Mouse (Mus musculus) T-helper 1 cell (primary cell): Measurements from ENCODE around the gene Slc22a12.

Experiments
- in situ Hi-C: fragments of 300-600 bp; cut with MboI, MseI; formaldehyde crosslinking; loops from one replicate; pipeline ENCODE4 v1.15.1; 2025; ENCODE audit warnings: high pct_unique_total_duplicates

Slc22a12 gene

DNA sequence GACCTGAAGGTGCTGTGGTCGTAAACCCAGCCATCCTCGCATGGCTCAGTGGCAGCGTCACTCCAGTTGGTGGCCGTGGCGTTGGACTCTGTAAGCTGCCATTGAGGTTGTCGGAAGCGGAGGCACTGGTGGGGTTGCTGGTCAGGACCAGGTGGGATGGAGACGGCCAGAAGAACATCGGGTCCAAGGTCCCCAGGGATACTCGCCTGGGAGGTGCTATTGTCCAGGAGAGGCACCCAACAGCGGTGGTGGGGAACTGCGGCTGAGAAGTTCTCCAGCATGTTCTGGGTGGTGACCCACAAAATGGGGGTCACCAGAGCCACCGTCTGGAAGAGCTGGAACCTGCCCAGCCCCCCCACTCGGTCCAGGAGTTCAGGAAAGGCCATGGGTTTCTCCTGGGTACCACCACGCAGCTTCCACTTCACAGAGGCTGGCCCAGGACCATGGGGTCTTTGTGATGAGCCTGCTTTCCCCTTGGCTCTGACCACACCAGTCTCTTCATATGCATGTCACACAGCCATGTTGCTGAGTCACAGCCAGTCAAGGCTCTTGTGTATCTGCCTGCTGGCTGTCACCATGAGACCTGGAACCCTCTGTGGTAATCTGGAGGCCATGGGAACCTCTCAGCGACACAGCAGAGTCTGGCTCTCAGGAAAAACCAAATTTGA, at the start of gene Slc22a12:
TSS of gene Slc22a12 (minus strand) at position 666 of the 668 bp plus-strand sequence.
- in situ Hi-C loops: no loop called here

DNA sequence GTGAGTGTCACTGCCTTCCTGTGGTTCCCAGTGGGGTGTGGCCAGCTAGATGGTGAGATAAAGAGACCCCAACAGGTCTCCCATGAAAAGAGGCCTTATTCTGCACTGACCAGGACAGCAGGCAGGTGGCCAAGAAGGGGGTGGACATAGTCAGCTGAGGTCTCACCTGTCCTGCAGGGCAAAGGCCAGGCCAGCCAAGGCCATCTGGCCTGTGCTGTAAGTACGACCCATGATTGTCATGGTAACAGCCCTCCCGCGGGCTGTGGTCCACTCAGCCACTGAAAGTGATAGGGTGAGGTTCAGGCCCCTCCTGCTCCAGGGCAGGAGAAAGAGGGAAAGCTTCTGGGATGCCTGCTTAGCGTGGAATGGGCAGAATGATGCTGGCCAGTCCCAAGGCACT, 29.2 kb upstream of the Slc22a12 start:
- in situ Hi-C loops: no loop called here

DNA sequence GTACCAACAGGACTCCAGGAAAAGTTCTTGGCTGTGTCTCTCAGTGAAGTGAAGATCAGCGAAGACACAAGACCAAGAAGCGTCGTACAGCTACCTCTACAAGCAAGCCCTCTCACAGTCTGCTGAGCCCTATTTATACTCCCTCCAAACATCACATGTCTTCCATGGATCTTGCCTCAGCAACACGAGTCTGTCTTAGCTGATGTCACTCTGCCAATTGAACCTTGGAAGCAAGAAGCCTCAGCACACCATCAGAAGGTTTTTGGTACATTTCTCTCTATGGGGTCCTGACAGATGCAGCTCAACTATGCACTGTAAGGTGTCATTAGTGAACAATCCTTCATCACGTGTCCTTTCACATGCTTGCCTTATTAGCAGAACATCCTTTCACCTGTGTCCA, 28.6 kb upstream of the Slc22a12 start:
- in situ Hi-C loops: no loop called here

DNA sequence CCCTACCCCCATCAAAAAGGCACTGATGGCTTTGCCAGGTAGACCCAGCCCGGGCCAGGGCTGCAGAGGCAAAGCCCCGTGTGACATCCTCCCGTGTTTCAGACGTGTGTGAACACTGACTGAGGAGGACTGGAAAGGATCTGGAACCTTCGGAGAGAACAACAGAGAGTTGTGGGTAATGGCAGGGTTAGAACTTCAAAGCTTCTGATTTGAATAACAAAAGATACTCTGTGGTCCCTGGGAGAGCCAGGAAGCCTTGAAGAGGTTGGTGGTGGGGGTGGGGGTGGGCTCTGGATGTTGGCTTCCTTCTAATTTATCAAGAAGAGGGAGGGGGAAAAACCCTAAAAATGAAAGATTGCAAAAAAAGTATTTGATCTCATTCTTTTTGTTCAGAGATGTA, 26.7 kb upstream of the Slc22a12 start:
- in situ Hi-C loops: no loop called here

DNA sequence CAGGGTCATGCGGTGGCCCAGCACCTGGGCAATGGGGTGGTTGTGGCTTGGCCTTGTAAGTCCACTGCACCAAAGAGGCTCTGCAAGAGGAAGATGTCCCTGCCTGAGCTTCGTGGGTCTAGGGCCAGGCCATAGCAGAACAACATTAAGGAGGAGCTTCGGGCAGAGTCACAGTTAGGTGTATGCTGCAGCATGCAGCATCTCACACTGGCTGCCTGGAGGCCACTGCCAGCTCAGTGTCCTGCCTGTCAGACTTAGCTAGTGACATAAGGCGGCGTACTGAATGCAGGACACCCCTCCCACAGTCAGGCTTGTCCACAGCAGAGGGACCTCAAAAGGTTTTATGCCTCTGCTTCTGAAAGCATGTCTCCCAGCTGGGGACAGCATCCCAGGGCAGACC, 26.2 kb upstream of the Slc22a12 start:
- in situ Hi-C loops: no loop called here

DNA sequence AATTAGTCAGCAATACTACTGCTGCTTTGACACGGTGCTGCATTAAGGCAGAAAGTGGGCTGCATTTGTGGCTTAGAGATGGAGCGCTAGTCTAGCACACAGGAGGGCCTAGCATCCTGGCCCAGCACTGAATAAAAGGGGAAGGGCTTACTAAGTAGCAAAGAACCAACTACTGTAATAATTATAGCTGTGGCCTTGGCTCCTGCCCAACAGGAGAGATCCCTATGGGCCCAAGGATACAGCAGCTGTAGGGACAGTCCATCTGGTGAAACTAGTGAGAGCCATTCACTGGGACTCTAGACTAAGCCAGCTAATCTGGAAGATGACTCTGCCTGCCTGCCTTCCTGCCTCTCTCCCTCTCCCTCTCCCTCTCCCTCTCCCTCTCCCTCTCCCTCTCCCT, 23.6 kb upstream of the Slc22a12 start:
- in situ Hi-C loops: no loop called here

DNA sequence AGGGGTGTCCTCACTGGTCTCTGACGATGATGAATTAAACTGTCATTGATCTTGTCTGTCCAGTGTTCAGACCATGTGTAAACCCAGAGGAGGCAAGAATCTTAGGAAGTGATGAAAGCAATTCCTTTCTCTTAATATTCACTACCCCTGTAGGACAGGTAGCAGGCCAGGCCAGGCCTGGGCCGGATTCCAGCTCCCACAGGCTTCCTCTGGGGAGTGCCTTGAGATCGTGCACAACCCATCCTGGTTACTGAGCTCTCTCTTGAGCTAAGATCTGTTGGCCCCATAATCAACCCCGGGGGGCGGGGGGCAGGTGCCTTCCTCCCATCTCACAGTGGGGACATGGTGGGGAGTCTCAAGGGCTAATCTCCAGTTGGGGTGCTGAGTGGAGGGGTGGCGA, 22.3 kb upstream of the Slc22a12 start:
- in situ Hi-C loops: no loop called here

DNA sequence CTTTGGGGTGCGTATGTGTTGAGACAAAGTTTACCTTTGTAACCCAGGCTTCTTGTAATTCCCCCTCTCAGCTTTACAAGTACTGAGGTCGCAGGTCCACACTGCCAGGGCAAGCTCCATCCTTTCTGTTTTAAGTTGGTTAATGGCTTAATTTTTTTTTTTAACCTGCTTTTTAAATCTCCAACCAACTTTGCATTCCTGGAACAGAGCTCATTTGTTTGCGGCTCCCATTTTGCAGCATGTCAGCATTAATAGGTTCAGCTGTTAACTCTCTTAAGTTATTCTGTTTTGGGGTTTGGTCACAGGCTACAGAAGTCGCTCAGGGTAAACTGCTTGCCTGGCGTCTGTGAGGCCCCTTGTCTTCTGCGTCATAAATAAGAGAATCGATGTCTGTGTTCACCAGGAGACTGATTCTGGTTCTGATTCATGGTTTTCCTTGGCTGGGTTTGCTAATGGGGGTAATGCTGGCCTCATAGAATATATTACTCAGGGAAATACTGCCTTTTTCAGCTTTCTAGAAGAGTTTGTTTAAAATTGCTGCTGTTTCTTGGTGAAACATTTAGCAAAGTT, 17.5 kb upstream of the Slc22a12 start:
- in situ Hi-C loops: no loop called here

DNA sequence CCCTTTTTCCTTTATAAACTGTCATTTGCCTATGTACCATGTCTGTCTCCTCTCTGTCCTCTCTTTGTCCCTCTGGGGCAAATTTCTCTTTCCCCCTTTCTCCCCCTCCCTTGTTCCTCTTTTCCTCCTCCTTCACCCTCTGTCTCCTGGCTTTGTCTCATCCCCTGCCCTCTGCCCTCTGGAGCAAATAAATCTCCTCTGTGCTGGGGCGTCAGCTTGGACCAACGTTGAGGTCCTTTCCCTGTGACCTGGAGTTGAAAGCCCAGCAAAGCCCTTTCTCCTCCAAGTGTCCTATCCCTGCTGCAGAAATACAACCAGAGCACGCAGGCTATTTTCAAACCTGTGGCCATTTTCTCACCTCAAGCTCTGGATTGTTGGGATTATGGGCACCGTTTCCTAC, 16.7 kb upstream of the Slc22a12 start:
- in situ Hi-C loops: no loop called here

DNA sequence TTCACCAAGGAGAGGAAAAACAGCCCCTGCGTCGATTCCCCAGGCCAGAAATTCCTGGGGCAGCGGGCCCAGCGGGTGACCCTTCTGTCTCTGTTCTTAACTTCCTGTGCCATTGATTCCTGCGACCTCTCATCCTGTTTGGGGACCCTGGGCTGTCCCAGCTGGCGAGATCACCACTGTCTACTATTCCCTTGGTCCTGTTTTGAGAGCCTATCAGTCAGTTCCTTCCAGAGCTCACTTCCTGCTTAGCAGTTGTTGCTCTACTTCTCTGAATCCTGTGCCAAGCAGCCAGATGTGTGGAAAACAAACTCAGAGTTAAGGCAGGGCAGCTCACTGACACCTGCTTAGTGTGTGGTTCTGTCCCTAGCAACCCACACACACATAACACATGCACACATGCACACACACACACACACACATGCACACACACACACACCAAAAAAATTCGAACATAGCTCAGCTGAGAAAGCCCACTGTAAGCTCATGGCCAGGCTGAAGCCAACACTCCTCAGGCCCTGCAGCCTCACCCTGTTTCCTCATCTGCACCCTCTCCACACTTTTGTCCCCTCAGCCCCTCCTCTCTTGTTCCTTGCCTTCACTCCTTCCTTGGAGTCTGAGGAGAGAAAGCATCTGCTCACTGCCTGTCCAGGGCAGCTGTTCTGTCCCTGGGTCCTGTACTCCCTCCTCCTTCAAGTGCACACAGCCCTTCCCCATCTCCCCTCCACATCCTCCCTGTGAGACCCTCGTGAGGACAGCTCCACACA, 11.2 kb upstream of the Slc22a12 start:
- in situ Hi-C loops: no loop called here

DNA sequence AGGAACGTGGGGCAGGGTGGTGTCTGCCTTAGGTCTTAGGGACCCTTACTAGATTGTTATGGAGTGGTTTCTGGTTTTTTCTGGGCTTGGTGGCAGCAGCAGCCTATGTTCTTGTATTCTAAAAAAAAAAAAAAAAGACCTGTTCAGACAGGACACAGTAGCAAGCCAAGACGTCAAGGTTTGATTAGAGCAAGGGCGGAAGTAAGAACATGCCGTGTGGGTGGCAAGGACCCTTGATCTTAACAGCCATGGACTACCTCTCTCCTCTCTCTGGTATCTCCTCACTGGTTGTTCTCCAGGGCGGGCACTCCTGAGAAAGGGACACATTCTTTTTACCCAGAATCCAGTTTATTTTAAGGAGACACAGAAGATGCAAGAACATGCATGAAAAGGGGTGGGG, 10.3 kb upstream of the Slc22a12 start:
- in situ Hi-C loops: no loop called here

DNA sequence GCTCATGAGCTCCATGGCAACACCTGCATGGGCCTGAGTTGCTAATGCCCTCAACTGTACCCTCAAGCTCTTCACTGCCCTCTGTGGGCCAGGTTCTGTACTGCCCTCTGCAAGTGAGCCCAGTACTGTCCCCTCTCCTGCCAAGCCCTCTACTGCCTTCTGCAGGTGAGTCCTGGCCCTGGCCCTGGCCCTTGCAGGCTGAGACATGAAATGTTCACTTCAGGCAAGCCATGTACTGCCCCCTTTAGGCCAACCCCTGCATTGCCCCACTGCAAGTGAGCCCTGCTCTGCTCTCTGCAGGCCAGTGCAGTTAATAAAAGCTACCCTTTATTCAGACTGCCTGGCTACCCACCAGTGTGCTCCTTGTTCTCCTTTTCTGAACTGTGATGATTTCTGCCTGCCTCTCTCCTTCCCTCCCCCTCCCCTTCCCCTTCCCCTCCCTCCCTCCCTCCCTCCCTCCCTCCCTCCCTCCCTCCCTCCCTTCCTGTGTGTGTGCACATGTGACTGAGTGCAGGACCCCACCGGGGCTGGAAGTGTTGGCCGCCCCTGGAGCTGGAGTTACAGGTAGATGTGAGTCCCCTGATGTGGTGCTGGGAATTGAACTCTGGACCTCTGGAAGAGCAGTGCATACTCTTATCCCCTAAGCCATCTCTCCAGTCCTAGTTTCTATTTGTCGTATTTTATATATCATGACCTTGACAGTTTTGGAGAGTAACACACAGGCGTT, 9.6 kb upstream of the Slc22a12 start:
- in situ Hi-C loops: no loop called here

DNA sequence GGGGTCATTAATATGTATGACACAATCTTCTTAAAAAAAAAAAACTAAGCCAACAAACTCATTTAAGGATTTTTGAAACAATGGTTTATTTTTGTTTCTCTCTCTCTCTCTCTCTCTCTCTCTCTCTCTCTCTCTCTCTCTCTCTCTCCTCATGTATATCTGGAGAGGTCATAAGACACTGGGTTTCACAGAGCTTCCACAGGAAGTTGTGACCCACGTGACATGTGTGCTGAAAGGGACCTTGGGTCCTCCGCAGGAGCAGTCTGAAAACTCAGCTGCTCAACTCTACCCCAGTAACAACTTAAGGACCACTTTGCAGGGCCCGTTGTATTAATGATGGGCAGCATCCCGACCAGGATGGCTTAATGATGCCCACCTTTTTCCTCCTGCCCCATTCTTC, 8.4 kb upstream of the Slc22a12 start:
- in situ Hi-C loops: no loop called here

DNA sequence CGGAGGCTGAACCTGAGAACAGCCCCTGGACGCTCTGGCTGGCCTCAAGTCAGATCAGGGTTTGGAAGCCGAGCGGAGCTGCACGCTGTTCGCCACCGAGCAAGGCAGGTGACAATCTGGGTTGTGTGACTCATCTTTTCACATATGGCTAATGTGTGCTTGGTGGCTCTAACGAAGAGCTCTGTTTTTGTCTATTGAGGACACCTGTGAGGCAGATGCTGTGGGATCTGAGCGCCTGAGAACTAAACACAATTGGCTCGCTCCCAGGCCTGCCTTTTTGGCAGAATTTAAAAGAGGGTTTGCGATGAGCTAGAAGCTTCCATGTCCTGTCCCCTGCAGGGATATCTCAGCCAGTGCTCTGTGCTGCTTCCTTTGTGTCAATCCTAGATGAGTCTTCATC, 6.7 kb upstream of the Slc22a12 start:
- in situ Hi-C loops: no loop called here

DNA sequence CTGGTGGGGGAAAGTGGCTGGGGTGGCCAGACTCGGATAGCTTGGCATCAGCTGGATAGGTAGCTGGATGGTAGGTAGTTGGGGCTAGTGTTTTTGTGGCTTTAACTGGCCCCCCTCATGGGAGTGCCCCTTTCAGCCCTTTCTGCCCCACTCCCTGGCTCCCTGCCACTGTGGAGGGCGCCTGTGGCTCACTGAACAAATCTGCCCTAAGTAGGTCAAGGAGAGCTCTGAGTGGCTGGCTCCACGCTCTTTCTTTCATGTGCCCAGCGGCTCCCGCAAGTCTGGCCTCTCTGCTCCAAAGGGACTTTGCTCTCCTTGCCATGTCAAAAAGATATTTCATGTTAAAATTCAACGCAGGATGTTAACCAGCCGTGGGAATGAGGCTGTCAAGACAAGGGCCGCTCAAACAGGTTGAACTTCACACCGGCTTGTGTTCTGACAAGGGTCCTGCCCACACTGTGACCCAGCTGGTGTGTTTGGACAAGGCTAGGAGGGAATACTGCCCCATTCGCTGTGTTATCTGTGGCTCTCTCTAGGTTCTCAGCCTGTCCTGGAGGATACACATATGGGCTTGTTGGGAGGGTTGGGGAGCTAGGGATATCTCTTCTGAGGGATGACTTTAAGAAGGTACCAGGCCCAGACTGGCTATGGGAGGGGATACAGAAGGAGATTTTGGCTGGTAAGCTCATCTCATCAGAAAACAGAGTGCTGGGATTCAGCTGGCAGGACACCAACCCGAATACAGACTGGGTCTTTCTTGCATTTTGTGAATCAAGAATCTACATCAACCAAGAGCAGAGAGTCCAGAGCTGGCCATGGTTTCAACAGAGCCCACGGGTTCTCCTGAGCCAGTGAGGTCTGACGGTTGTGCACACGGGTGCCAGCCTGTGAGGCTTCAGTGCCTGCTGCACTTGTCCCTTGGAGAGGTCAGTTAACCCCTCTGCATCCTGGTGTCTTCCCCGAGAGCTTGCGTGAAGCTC, 5.9 kb upstream of the Slc22a12 start:
- in situ Hi-C loops: no loop called here

DNA sequence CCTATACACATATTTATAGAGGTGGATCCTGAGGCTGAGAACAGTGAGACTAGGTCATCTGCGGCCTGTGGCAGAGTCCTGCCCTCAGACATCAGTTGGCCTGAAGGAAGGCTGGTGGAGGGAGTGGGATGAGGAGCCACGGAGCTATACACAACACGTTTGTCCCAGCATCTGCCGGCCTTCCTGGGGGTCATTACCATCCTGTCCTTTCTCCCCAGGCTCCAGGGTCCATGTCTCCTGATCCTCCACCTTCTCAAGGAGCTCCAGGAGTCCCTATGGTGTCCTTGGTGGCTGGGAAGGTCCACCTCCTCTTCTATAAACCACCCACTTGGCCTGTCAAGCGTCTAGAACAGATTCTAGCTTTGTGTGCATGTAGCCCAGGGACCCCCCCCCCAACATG, 5.0 kb upstream of the Slc22a12 start:
- in situ Hi-C loops: no loop called here

DNA sequence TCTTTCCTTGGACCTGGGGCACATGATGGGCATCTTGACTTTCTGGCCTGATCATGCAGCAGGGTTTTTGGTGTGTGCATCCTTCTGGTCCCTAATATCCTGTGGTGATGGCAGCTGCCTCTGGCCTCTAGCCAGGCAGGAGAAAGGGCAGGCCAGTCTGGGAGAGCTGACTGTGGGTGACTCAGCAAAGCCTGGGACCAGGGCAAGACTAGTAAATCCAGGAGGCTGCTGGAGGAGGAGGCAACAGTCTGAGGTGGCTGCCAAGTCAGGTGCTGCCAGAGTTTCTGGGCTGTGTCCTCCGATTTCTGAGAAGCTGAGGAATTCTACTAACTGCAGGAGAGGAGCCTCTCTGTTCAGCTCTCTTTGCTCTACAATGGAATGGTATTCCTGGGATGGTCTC, 3.3 kb upstream of the Slc22a12 start:
- in situ Hi-C loops: no loop called here

DNA sequence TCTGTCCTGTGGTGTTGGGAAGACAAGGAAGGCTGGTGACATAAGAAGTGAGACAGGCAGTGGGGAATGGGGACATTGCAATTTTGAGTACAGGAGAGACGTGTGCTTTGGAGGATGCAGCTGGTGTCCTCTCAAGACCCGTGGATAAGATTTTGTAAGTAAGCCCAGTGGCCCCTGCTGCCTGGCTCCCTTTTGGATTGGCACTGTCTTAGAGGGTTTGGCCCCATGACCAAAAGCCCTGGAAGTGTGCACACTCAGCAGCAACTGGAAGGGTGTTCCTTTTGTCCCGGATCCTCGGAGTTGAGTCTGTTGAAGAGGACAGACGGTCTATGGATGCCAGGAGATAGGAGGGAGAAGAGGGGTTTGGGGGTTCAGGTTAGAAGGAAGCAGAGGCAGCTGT, 2.6 kb upstream of the Slc22a12 start:
- in situ Hi-C loops: no loop called here

DNA sequence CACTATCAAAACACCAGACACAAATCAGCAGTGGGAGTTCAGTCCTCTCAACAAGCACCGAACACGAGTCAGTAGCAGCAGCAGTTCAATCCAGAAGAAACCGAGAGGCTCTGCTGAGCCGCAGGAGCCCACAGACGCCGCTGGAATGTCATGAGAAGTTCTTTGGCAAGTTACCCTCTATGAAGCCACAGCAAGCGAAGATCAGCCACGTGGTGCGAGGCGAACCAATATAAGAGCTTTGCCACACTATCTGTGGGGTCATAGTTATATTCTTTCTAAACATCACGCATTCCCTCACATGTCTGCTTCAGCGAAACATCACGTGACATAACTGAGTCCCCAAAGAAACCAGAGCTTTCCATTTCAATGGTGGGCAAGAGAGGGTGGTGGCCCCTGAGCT, 1.9 kb upstream of the Slc22a12 start:
- in situ Hi-C loops: no loop called here

DNA sequence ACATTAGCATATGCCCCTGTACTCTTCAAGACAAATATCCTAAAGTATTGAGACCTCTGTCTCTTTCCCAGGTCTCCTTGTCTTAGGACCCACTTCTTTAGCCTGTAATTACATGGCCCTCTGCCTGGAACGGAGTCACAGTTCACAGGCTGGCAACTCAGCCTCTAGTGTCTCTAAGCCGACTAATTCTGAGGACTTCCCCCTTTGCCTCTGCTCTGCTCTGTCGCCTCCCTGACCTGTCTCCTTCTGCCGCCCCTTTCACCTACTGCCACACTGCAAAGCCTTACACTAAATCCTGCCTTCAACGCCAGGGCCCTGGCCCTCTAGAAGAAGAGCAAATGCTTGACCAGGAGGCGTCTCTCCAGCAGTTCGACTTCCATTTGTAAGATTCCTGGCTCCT, 686 bp upstream of the Slc22a12 start:
- in situ Hi-C loops: no loop called here

DNA sequence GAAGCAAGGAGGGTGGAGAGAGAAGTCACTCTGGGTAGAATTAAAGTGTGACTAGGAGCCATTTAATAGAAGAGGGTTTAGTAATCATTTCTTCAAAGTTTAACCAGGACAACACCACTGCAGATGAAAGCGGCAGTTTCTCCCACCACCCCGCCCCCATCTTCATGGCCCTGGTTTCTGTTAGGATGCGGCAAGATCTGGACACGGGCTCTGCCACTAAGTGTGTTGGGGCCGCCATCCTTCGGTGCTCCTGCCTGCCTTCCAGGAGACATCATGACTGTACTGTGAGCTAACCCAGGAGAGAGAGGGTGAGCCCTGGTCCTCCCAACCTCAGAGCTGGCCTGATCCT, 177 bp upstream of the Slc22a12 start:
- in situ Hi-C loops: no loop called here
